Mouse (Mus musculus) left cerebral cortex, postnatal 36 days (tissue): ENCODE measurements around the gene Sptbn1. TPM values are rescaled to one million over a fixed set of nuclear protein-coding genes. Genes with fewer than 3 reads are reported as not detected.
"Not testable (repeated sequence)": the region's sequence is repeated elsewhere in the genome, so short reads cannot be mapped to it uniquely, and the experiment has no call there.

Experiments used
- DNase-seq, 2 experiments: peaks; one replicate each; pipeline ENCODE4 v3.0.0; 2021 to 2022; ENCODE audit warnings: low spot score in 2 of 2, mixed read lengths in 1 of 2
- intact Hi-C: fragments of 180-260 bp; cut with DNase I; formaldehyde crosslinking; loops from one replicate; pipeline ENCODE4 v1.15.1; 2025
- total RNA-seq, 2 experiments: library from RNA; stranded (reverse); gene quantifications; 2 replicates each; pipeline ENCODE4 v1.2.3; 2021

Gene Sptbn1
- total RNA-seq, 2 experiments from 2014 or later, result 587 to 631 TPM

DNA sequence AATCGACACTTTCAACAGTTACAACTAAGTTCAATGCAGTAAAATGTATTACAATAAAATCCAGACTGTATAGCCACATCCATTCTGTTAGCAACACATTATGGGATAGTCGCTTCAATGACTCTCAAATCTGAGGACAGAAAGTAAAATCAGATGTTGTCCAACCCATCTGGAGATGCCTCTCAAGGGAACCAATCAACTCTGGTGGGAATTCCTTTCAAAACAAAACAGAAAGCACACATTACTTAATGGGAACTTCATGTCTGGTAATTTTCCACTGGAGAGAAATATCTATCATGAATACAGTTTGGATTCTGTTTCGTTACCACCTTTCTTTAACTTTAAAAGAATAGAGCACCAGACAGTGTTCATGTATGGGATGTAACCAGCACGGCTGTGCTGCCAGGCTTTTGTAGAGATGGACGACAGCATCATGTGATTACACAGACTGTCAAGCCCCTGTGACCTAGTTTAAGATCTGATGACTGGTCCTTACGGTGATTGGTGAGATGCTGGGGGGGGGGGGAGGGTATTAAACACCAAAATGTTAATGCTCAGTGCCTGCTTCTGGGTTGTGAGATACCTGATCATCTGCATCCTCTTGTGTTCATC lies 9.1 kb downstream of the Sptbn1 start:
- intact Hi-C loops, result no loop called here
- DNase-seq, result no peak

DNA sequence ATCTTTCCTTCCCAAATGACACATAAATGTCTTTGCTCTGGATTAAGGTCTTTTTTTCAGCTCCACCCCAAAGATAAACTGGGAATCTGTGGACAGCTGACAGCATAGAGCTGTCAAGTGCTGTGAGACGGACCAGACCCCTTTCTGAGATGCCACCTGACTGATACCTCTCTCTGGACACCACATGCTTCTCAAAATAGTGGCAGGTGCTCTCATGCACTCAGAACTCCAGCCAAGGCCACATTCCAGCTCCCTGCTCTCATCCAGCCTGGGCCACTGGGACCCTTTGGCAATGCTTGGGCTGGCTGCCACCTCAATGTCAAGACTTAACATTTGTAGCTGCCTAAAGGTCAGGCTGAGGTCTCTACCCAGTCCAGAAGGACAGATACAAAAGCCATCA lies 10.2 kb downstream of the Sptbn1 start:
- intact Hi-C loops, result no loop called here
- no peak for DNase-seq

GRCm38 (mm10) chr11:30257085-30257484 lies 10.9 kb downstream of the Sptbn1 start:
- intact Hi-C loops, result no loop called here

DNA sequence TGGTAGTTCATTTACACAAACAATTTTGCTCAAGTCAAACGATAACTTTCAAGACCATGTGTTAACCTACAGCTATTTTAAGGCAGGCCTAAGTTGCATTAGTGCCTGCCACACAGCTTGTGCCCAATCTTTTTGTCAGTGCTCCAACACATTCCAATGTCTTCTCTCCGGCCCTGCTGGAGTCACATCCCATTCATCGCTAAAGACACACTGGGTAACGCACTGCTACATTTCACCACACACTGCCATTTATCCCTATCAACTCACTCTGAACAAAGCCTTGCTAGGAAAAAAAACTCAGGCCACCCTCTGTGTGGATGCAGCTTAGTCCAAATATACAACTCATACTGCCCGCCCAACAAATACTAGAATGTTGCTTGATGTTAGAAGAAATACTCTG lies 11.5 kb downstream of the Sptbn1 start:
- intact Hi-C loops, result no loop called here
- DNase-seq, result no peak

More at GRCm38 (mm10) chr11:30257085-30257484, 10.9 kb downstream of the Sptbn1 start:
- no peak for DNase-seq

DNA sequence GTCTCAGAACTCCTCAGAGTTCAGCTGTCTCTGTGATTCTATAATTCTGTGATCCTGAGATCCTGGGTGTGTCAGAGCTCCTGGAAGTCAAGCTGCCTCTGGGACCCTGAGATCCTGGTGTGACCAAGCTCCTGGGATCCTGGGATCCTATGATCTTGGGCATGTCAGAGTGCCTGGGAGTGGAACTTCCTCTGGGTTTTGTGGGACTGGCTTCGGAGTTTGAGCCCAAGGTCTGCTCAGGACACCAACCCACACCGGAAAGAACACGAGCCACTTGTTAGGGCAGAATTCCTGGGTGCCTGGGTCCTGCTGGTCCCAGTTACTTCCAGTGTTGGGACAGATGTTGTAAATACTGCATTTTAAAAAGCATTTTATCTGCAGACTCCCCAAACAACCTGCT lies 12.8 kb downstream of the Sptbn1 start:
- intact Hi-C loops, DNase-seq: not testable (repeated sequence)

DNA sequence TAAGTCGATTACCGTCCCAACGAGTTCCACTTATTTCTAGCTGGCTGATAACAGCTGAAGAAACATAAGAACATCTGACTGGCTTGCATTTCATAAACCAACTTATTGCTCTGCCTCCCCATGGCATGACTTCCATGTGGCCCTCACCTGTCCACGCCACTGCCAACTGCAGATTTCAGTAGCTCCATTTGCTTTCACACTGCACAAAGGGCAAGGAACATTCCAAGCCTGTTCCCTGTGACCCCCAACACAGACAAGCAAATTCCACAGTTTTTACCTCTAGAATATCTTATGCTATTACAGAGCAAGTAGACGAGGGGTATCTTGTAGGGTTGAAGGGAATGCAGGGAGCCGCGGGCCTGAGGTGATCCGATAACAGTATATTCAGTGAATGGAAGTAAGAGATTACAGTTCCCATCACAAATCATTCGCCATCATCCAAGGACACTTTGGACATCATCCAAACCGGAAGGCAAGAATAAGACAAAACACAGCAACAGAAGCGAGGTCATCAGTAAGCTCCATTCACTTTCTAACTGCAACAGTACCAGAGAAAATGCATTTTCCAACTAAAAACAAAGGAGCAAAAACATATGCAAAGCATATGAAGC lies 16.6 kb downstream of the Sptbn1 start:
- no peak for DNase-seq
- intact Hi-C loops, result no loop called here

GRCm38 (mm10) chr11:30249452-30250016 lies 18.4 kb downstream of the Sptbn1 start:
- intact Hi-C loops, result no loop called here

GRCm38 (mm10) chr11:30247106-30247505 lies 20.9 kb downstream of the Sptbn1 start:
- intact Hi-C loops, result no loop called here

More at GRCm38 (mm10) chr11:30249452-30250016, 18.4 kb downstream of the Sptbn1 start:
- no peak for DNase-seq

GRCm38 (mm10) chr11:30246161-30246560 lies 21.8 kb downstream of the Sptbn1 start:
- intact Hi-C loops, result no loop called here

More at GRCm38 (mm10) chr11:30247106-30247505, 20.9 kb downstream of the Sptbn1 start:
- DNase-seq, result no peak

GRCm38 (mm10) chr11:30244172-30244571 lies 23.8 kb downstream of the Sptbn1 start:
- intact Hi-C loops, result no loop called here
- no peak for DNase-seq

More at GRCm38 (mm10) chr11:30246161-30246560, 21.8 kb downstream of the Sptbn1 start:
- no peak for DNase-seq

- peak in 1 of 2 experiments; percentile 36 for DNase-seq
Observed at GRCm38 (mm10) chr11:30243591-30243990, 24.4 kb downstream of the Sptbn1 start.

DNA sequence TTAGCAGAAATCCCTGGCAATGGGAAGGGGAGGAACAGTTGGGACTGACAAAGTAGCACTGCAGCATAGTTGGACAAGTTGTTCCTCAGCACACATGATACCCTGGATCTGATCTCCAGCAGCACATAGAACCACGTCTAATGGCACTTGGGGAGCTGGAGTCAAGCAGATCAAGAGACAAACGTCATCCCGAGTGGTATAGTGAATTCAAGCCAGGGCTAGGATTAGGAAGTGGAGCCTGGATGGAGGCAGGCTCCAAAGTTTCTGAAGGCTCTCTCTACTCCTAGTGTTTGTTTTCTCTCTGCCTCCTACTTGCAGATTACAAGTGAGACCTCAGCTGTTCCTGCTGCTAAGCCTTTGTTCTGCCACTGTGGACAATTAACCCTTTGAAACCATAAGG lies 27.1 kb downstream of the Sptbn1 start:
- DNase-seq, result no peak
- intact Hi-C loops, result no loop called here

More at GRCm38 (mm10) chr11:30243591-30243990, 24.4 kb downstream of the Sptbn1 start:
- intact Hi-C loops, result no loop called here

GRCm38 (mm10) chr11:30237960-30238359 lies 30.0 kb downstream of the Sptbn1 start:
- no peak for DNase-seq
- intact Hi-C loops, result no loop called here

GRCm38 (mm10) chr11:30236681-30237242 lies 31.2 kb downstream of the Sptbn1 start:
- intact Hi-C loops, result no loop called here
- no peak for DNase-seq

DNA sequence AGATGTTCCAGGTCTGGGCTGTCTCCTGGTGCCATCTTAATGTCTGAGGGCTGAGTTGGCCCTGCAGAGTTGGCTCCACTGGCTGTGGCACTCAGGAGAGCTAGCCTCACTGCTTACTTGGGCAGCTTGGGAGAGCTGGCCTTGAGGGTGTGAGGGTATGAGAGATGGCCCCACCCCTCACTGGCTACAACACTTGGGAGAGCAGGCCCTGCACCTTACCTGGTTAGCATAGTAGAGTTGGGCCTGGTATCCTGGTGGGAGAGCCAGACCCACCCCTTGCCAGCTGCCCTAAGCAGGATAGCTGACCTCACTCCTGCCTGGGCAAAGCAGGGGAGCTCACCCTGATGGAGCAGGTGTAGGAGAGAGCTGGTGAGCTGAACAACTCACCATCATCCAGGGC lies 32.3 kb downstream of the Sptbn1 start:
- intact Hi-C loops, result no loop called here
- no peak for DNase-seq

DNA sequence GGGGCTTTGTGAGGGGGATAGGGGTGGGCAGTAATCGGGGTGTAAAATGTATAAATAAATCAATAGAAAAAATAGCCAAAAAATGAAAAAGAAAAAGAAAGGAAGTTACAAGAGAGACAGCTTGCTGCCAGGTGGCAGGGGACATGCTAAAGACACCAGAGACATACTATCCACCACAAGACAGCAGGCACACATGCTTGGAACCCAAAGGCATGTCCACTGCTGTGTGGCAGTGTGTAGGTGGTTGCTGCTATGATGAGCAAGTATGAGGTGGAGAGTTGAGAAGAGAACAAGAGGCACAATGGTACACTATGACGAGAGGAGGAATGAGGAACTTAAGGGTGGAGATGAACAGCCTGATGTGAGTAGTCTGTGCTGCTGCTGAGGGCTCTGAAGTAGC lies 32.8 kb downstream of the Sptbn1 start:
- intact Hi-C loops, result no loop called here
- no peak for DNase-seq

- intact Hi-C loops, result no loop called here
- DNase-seq, result no peak
Observed at GRCm38 (mm10) chr11:30233946-30234345, 34.0 kb downstream of the Sptbn1 start.

DNA sequence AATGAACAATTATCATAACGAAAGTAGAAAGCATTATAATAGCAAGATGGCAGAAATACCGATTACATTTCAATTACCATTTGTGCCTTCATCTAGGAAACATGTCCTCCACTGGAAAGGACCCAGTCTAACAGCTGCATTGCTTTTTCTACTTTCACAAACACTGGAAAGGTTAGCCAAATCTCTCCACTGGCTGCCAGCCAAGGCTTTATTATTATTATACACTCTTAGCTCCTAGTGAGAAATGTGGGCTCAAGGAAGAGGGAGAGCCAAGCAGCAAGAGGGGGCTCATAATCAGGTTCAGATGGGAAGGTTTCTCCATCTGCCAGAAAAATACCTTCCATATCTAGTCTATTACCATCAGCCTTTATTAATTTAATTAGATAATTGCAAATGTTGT lies 35.9 kb downstream of the Sptbn1 start:
- intact Hi-C loops, result no loop called here
- no peak for DNase-seq

DNA sequence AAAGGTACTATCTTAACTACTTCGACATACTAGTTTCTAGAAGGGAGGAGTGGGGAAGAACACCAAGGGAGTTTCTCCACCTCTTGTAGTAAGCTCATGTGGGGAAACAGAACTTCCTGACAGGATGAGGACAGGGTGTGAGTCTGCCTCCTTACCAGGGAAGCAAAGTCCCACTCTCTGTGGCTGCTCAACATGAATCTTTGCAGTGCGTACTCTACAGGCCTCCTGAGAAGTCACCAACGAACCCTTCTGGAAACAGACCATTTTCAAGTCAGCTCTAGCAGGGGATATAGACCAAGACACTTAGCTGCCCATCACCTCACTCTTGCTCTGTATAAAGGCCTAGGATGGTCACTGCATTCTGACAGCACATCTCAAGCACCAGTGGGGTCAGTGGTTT lies 36.6 kb downstream of the Sptbn1 start:
- no peak for DNase-seq
- intact Hi-C loops, result no loop called here

DNA sequence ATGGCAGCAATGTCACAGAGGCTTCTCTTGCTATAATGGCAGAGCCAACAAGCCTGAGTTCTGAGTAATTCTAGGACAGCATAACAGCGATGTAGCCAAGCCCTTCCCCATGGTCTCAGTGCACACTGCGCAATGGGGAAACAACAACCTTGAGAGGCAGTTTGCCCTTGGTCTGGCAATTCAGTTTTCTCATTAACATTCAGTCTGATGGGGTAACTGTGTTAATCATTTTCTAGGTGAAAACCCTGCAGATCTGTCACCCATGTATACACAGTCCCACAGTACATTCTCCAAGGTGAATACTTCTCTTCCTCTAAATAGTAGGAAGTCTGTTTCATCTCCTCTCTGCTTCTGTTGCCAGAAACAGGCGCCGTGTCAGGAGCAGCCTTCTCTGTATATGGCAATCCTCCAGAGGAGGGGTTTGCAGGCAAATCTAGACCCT lies 37.6 kb downstream of the Sptbn1 start:
- intact Hi-C loops, result no loop called here
- no peak for DNase-seq

DNA sequence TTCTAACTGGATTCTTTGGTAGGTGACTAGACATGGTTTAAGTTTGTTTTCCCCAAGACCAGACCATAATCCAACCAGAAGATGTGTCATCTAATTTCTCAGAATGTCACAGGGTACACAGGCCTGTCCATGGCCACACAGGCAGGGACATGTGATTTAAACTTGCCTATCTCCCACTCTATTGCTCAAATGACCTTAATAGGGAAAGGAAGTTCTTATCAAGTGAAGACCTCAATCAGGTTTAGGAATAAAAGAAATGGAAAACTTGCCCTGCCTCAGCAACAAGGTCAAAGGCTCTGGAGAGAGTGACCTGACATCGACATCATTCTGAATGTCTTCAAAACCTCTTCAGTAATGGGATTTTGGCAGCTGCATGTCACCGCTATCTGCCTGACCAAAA lies 41.2 kb downstream of the Sptbn1 start:
- no peak for DNase-seq
- intact Hi-C loops, result no loop called here
